Mouse (Mus musculus) T-helper 2 cell (primary cell): ENCODE data around the gene Pttg1.

Source experiments
- in situ Hi-C: fragments of 300-600 bp; cut with MboI, MseI; formaldehyde crosslinking; loops from one replicate; pipeline ENCODE4 v1.15.1; 2025; ENCODE audit warnings: high pct_unique_total_duplicates

The Pttg1 gene

DNA sequence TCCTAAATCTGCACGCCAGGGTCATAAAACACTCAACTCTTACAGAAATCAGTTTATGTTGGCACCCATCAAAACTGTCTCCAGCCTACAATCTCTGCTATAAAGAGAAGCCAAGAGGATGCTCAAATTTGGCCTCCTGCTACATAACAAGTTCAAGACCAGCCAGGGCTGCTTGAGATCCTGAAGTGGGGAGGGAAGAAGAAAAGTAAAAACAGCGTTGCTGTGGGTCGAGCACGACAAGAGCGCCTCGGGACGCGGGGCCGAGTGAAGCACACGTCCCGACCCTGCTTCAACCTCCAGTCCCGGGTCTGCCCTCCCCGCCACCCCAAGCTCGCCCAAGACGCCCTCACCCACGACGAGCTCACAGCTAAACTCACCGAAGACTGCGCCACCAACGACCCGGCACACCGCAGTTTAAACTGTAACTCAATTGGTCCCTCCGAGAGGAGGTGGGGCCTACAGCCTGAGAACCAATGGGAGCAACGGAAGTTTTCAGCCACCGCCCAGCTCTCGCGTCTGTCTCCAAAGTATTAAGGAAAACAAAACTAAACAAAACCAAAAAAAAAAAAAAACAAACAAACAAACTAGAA is at the start of gene Pttg1:
TSS of gene Pttg1 (minus strand) at position 428 of the 590 bp plus-strand sequence.
- in situ Hi-C loops, result no loop called here

DNA sequence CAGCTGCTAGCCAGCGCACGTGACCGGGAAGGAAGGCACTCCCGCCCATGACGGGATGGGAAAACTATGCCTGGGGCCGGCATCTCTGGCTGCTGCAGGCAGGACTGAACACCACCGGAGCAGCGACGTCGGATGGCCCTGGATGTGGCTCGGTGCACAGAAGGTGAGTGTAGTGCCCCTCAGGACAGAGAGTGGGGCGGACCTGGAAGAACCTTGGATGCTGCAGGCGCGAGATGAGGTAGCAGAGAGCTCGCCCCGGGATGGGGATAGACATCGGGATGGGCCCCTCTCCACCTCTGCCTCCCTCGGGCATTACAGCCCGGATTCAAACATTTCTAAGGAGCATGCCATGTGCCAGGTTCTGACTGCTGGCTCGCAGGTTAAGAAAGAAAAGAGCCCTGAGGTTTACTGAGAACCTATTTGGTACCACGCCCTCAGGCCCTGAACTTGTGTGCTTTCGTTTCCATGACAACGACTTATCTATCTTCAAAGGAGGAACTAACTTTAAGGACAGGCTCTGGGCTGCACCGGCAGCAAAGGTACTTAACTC is 48.2 kb upstream of the Pttg1 start, which contains the start of gene C1qtnf2:
TSS of gene C1qtnf2 (plus strand) at position 52 of the 550 bp plus-strand sequence.
- in situ Hi-C loops, result no loop called here

DNA sequence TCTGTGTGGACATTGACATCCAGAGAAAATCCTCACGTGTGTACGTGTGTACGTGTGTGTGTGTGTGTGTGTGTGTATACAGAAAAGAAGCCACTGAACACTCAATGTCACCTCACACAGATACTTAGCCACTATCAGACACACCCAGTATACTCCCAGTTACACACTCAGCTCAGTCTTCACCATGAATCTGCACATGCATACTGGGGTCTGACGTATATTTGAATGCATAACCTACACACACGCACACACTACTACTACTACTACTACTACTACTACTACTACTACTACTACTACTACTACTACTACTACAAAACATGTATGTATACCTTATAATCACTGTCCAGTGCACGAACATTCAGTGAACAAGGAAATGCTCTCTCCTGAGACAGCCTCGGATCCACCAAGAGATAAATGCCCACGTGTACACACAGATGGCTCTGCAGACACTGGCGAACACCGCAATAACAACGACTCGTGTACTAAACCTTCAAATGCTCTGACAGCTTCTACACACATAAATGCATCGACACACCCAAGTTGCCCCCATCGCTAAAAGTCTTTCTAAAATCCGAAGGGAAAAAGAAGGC is 47.7 kb upstream of the Pttg1 start:
- in situ Hi-C loops, result no loop called here

DNA sequence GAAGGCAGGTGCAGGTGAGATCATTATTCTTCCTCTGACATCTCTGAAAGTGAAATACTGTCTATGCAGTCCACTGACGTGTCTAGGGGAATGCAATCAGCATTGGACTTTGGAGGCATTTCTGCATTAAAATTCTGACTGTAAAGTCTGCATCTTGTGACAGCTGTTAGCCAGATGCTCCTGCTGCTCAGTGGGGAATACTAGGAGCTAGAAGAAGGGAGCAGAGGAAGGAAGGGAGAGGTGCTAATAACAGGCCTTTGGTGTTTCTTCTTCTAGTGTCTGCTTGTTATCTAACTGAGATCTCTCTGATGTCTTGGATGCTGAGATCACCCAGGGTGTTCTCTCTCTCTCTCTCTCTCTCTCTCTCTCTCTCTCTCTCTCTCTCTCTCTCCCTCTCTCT is 47.1 kb upstream of the Pttg1 start:
- in situ Hi-C loops, result no loop called here

DNA sequence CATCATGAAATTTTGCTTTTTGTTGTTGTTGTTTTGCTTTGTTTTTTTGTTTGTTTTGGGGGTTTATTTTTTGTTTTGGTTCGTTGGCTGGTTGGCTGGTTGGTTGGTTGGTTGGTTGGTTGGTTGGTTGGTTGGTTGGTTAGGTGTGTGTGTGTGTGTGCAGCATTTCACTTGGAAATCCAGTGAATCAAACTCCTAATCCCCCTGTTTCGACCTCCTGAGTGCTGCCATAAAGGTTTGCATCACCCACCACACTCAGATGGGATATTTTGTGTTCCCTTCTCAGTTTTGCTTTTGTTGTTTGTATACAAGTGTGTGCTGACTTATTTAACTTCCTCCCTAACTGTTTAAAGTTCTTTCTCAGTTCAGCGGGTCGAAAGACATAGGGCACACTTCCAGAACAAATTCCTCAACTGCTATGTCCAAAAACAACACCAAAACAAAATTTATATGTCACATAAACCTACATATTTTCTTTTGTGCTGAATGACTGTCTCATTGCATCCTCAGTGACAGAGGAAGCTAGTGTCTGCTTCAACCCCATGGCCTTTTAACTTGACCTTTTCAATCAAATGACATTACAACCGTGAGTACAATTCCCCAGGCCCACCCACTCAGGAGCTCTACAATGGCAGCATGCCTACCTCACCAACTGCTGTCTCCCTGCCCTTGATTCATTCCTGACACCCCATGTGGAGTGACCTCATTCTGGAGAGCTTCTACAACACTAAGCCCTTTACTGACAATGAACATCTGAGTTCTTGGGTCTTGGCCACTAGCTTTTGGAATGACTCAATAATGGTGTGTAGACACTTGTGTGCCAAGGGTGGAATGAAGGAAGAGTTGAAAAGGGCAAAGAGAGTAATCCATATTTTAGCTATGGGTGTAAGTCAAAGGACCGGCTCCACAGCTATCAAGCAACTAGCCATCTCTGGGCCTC is 45.1 kb upstream of the Pttg1 start:
- in situ Hi-C loops, result no loop called here

DNA sequence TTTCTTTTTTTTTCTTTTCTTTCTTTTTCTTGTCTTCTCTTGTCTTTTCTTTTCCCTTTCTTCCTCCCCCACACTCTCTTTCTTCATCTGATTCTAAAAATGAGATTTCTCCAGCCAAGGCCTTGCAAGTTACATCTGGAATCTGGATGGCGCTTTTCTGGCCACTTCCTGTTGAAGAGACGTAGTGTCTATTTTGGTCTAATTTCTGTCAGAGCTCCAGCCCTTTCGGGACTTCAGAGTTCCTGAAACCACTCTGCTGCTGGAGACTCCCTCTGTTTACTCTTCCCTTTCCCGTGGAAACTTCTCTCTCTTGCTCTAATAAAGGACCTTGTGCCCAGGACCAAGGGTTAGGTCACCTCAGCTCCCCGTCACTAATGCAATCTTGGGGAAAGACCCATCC is 44.1 kb upstream of the Pttg1 start:
- in situ Hi-C loops, result no loop called here

DNA sequence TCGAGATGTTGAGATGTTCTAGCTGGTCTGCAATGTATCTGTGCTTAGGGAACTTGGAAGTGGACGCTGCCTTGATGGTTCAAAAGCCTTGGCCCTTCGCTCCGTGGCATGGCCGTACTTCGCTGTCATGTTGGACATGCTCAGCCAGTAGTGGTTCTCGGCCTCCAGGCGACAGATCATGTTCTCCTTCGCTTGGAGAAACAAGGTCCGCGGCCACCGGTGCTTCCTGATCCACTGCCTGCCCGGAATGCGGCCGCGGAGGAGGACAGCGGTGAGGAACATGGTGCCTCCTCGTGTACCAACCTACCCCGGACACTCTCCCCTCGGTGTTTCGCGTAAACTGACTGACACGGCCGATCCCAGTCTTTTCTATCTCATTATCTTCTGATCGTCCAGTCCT is 37.2 kb upstream of the Pttg1 start:
- in situ Hi-C loops, result no loop called here

DNA sequence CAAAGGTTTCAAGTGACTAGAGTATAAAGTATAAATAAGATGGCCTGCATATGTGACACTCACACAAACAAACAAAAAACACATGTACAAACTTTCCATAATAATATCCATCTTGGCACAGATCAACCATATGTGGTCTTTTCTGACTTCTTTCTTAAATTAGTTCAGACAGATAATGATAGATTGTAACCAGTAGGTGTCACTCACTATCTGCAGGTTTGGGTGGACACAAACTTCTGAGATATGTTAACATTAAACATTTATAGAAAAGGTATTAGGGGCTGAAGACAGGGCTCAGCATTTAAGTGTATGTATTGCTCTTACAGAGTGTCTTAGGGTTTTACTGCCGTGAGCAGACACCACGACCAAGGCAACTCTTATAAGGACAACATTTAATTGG is 26.2 kb upstream of the Pttg1 start:
- in situ Hi-C loops, result no loop called here

DNA sequence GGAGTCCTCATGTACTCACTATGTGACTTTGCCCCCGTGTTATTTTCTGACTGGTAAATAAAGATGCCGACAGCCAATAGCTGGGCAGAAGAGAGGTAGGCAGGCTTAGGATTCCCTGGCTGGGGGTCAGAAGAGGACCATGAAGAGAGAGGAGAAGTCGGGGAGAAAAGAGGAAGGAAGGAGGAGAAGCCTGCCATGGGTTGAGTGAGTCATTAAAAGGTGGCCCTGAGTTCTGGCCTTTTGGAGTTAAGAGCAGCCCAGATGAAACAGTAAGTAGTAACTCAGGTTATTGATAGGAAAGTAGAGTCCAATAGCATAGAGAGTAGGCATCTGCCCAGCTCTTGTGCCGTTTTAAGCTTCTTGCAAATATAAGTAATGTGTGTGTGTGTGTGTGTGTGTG is 25.3 kb upstream of the Pttg1 start:
- in situ Hi-C loops, result no loop called here

DNA sequence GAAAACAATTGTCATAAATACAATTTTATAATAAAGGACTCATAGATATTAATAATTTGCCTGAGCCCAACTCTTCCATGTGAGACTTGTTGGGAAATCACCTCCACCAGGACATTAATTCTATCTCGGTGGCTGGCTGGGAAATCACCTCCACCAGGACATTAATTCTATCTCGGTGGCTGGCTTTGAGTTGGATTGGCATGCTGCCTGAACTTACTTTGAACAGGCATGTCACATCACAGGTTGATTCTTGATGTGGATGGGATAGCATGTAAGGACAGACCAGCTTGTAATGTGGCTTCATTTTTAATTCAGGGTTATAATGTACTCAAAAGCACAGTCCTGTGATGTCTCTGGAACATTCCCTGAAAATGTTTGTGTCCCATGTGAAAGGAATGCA is 23.9 kb upstream of the Pttg1 start:
- in situ Hi-C loops, result no loop called here

DNA sequence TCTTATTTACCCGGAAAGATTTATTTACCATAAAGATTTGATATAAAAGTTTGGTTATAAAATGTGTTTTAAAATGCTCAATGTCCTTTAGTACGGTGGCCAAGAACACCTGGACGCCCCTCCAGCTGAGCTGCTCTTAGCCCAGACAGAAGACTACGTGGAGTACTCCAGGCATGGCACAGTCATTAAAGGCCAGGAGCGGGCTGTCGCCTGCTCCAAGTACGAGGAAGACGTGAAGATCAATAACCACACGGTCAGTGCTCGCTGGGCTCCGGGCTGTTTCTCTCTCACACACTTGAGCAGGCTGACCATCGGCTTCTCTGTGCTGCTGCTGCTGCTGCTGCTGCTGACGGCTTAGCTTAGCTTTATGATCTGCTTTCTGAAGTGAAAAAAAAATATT is 17.1 kb upstream of the Pttg1 start:
- in situ Hi-C loops, result no loop called here

DNA sequence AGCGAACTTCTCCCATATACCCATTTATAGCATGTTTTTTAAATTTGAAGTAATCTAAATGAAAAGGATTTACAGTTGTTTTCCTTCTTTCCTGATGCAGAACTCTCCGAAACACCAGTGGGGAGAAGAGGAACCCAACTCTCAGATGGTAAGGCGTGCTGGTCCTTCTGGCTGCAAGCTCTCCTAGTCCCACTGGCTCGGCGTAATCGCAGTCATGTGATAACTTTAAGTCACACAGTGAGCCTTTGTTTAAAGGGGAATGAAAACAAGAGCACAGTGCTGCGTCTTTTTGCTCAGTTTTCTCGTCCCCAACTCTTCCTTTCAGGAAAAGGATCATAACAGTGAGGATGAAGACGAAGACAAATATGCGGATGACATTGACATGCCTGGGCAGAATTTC is 15.1 kb upstream of the Pttg1 start:
- in situ Hi-C loops, result no loop called here

DNA sequence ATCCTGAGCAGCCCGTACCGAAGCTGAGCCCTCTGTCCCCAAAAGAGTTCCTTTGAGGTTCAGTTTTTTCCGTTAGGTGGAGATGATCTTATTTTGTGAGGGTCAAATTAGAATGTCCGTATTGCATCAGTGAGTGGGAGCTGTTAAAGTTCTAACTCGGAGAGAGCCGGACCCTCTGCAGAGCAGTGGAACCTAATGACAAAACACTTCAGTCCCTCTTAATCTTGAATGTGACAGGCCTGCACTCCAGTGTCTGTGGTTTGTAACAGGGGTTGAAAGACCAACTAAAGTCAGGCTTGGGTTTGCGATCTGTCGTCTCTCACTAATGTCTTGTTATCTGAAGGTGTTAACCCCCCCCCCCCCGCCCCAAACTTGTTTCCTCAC is 8.0 kb upstream of the Pttg1 start:
- in situ Hi-C loops, result no loop called here

DNA sequence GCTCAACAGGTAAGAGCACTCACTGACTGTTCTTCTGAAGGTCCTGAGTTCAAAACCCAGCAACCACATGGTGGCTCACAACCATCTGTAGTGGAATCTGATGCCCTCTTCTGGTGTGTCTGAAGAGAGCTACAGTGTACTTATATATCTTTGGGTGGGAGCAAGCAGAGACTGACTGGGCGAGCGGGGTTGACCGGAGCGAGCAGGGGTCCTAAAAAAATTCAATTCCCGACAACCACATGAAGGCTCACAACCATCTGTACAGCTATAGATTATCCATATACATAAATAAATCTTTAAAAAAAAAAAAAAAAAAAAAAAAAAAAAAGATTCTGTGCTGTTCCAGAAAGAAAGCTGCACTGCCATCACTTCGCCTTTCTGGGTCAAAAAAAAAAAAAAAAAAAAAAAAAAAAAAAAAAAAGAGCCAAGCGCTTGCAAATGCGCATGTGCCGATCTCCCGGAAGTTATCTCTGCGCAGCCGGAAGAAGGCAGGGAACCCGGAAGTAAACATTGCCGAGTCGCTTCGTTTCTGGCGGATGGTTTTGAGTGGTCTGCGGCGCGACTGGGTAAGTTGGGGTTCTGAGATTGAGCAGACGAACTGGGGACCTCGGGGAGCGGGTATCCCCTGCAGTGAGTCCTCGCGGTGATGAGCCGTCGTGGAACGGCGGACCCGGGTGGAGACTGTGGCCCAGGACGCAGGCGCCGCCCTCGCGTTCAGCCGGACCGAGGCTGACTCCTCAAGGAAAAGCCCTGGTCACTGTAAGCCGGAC is 7.4 kb upstream of the Pttg1 start, which contains the start of gene Slu7:
TSS of gene Slu7 (plus strand) at position 491 of the 770 bp plus-strand sequence.
- in situ Hi-C loops, result no loop called here

DNA sequence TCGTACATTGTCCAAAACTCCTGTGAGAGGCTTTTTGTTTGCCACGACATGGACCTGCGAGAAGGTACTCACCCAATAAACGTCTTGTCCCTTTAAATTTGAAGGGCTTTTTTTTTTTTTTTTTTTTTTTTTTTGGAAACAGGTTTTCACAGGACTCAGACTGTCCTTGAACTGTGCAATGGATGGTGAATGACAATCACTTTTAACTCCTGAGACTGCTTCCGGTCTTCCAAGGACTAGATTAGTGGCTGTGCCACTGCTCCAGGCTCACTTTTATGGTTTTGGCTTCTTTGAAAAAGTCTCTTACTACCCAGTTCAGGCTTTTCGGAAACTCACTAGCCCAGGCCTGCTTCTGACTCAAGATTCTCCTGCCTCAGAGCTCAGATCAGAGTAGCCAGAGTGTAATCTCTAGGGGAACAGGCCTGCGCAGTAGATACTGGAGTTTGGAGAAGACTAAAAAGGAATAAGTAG is 398 bp upstream of the Pttg1 start:
- in situ Hi-C loops, result no loop called here

DNA sequence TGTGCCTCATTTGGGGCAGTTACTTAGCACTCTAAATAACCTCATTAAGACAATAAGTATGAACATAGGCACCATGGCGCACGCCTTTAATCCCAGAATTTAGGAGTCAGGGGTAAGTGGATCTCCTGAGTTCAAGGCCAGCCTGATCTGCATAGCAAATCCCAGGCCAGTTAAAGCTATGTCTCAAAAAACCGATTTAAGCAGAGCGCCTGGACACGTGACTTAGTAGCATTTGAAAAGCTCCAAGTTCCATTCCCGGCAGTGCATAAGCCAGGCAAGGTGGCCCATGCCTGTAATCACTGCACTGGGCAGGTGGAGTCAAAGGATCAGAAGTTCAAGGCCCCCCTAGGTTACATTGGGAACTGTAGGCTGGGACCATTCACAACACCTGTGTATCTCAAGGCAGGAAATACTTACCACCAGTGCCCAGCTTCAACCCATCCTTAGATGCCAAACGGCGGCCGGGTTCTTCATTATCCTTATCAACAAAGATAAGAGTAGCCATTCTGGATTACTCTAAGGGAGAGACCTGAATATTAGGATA is 813 bp downstream of the Pttg1 start:
- in situ Hi-C loops, result no loop called here

DNA sequence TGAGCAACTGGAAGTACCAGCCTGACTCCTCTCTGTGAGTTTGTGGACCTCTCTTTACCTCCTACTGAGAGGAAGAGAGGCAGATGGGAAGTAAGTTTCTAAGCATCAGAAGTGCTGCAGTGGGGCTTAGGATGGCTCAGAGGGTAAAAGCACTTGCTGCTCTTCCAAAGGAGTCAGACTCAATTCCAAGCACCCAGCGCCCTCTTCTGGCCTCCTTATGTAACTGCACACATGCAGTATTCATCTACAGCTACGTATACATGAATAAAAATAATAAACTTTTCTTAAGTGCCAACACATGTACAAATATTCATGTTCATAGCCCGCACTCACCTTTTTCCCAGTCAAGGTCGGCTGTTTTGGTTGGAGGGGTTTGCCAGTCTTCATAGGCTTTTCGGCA is 1.7 kb downstream of the Pttg1 start:
- in situ Hi-C loops, result loop anchor here (5.0 kb wide), 1 partner anchor 52 kb away; no protein-coding TSS in a partner anchor

DNA sequence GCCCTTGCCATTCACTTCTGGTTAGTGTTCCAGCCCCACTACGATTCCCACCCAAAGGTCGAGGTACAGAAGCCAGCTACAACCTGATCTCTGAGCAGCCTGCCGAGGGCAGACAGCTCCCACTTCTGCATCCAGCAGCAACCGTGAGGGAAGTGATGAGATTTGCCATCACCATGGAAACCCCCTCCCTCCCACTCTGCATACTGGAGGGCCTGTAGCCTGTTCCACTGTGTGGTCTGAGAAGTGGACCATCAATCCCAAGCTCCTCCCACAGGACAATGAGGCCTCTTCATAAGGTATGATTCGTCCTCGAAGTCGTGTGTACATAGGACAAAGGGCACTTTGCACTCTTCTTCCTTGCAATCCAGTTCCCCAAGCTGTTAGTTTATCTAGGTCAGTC is 8.8 kb downstream of the Pttg1 start:
- in situ Hi-C loops, result loop anchor here (5.0 kb wide), 1 partner anchor 205 kb away; no protein-coding TSS in a partner anchor

DNA sequence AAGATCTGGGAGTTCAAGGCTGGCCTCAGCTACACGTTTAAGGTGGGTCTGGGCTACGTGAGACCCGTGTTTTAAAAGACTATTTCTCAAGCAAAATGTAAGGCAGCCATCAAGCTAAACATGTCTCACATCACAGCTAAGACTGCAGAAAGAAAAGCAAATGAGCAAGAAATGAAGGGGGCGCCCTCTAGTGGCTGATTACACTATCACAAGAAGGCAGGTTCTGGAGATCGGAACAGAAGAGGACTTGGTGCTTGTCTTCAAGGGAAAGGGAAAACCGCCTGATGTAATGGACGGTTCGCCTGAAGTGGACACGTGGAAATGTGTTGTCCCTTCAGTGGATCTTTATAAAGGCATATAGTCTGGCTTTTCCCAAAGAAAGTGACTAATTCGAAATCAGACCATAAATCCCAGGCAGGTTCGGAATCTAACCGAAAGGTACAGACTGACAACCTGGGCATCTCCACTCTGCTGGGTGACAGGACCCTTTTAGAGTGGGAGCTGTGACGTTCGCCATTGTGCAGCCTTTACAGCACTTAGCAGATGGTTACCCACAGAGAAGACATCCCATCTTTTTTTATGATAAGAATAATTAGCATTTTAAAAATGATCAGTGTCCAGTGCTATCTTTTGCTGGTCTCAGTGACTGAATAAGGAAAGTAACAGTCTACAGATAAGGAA is 13.1 kb downstream of the Pttg1 start:
- in situ Hi-C loops, result no loop called here

DNA sequence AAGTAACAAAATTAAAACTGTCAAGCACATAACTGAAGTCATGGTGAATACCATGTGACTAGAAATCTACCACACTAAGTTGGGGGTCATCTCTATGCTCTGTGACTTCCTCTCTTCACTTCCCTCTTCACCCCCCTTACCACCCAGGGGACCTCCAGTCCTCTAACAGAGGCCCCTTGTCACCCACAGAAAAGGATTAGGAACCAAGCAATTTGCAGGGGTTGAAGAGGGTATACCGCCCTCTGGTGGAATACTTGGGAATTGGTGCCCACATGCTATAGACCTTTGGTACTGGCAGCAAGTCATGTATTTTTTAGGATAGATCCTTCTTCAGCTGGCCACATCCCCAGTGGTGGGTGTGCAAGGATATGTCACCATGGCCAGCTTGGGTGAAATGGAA is 14.6 kb downstream of the Pttg1 start:
- in situ Hi-C loops, result no loop called here
